Mouse (Mus musculus) heart, embryonic 16.5 days (tissue): ENCODE measurements around the gene Kpnb1. TPM values are rescaled to one million over a fixed set of nuclear protein-coding genes. Genes with fewer than 3 reads are reported as not detected.

Experiments used
- ATAC-seq: fragments of 200-750 bp; cut with Nextera tagmentation; replicated peaks from 2 replicates; pipeline ENCODE4 v1.8.0; 2017; ENCODE audit warnings: moderate number of reproducible peaks; ENCODE audit not compliant: insufficient read depth, low FRiP score; ENCODE audit errors: extremely low read depth
- H3K27ac ChIP-seq: fragments of 300-500 bp; sonication (generic); 2 replicates; pipeline ENCODE4 v1.5.1; 2014; ENCODE audit warnings: mild to moderate bottlenecking, low read length, control low read depth, moderate library complexity
- H3K27me3 ChIP-seq: fragments of 300-500 bp; sonication (generic); 2 replicates; pipeline ENCODE4 v1.6.1; 2014; ENCODE audit warnings: low read length, mixed read lengths; ENCODE audit not compliant: control insufficient read depth, insufficient read depth
- H3K36me3 ChIP-seq: fragments of 300-500 bp; sonication (generic); 2 replicates; pipeline ENCODE4 v1.6.1; 2014; ENCODE audit not compliant: control insufficient read depth, insufficient read depth
- H3K4me1 ChIP-seq: fragments of 300-500 bp; sonication (generic); 2 replicates; pipeline ENCODE4 v1.6.1; 2014; ENCODE audit warnings: low read length, mixed read lengths; ENCODE audit not compliant: control insufficient read depth, insufficient read depth
- H3K4me2 ChIP-seq: fragments of 300-500 bp; sonication (generic); 2 replicates; pipeline ENCODE4 v1.6.1; 2014; ENCODE audit warnings: low read depth, mild to moderate bottlenecking, control low read depth, low read length
- H3K4me3 ChIP-seq: fragments of 300-500 bp; sonication (generic); 2 replicates; pipeline ENCODE4 v1.5.1; 2014; ENCODE audit warnings: mild to moderate bottlenecking, control low read depth, low read length
- H3K9ac ChIP-seq: fragments of 300-500 bp; sonication (generic); 2 replicates; pipeline ENCODE4 v1.6.1; 2014; ENCODE audit warnings: low read length, control low read depth
- H3K9me3 ChIP-seq: fragments of 300-500 bp; sonication (generic); replicated peaks from 2 replicates; pipeline ENCODE4 v1.6.1; 2016; ENCODE audit warnings: low read length; ENCODE audit not compliant: control insufficient read depth
- WGBS: fragments of 180-500 bp; shearing (Covaris S2); extraction: QIAGEN DNeasy Blood & Tissue Kit; methylation state at CpG from one replicate; pipeline ENCODE4 v1.1.7; 2014; 5-methylcytosine and 5-hydroxymethylcytosine counted together
- polyA plus RNA-seq: library from polyadenylated mRNA; unstranded; fragments of >200 nt; fragmentation: Nextera tagmentation; extraction: Ambion mirVana; gene quantifications from 2 replicates; pipeline ENCODE4 v1.2.1, GENCODE M21; 2015

Gene Kpnb1
- 30.1 and 31.3 TPM in 2 replicates for polyA plus RNA-seq

- peak within 1 kb of the TSS; percentile 97 for H3K9ac ChIP-seq
- ATAC-seq: peak; percentile 92
- peak within 1 kb of the TSS; percentile 94 for H3K4me2 ChIP-seq
- peak within 1 kb of the TSS; percentile 96 for H3K4me3 ChIP-seq
- no peaks in the 10 kb centered on the region for H3K9me3 ChIP-seq
- H3K36me3 ChIP-seq: peaks cover 15% of the 10 kb centered on the region
- peak within 1 kb of the TSS; percentile 99 for H3K27ac ChIP-seq
- no peaks in the 10 kb centered on the region for H3K27me3 ChIP-seq
- peaks cover 28% of the 10 kb centered on the region for H3K4me1 ChIP-seq
- WGBS: under 1% methylated on average over 99 of the region's 101 CpGs
These were observed at the start of gene Kpnb1 for GRCm38 (mm10) chr11:97187764-97188642. Gene Kpnb1 (minus strand): TSS chr11:97187881.

DNA sequence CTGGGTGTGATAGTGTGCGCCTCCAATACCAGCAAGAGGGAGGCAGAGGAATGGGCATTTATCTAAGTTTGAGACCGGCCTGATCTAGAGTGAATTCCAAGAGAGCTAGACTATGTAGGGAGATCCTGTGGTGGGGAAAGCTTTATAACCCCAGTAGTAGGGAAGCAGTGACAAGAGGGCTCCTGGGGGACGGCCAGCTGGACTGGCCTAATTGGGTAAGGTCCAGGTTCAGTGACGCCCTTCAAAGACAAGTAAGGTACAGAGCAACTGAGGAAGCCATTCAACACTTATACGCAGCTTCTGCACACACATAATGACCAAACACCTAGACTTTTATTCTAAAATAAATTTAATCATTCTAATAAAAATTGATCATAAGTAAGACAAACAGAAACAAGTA lies 44.8 kb upstream of the Kpnb1 start:
- peaks cover 58% of the 10 kb centered on the region for H3K36me3 ChIP-seq
- no peak overlapping the region for H3K27ac ChIP-seq
- H3K9me3 ChIP-seq: no peaks in the 10 kb centered on the region
- no peaks in the 10 kb centered on the region for H3K4me1 ChIP-seq
- no peaks in the 10 kb centered on the region for H3K27me3 ChIP-seq
- no peak overlapping the region for H3K4me3 ChIP-seq
- no peak overlapping the region for H3K4me2 ChIP-seq
- no peak overlapping the region for H3K9ac ChIP-seq
- no peak for ATAC-seq
- 90% methylated on average over 5 of the region's 5 CpGs for WGBS

- Histone ChIP-seq H3K27me3 (no peaks in the 10 kb centered on the region), H3K4me2 (no peak overlapping the region), H3K27ac (no peak overlapping the region), H3K9ac (no peak overlapping the region), H3K36me3 (peaks cover 52% of the 10 kb centered on the region), H3K4me1 (no peaks in the 10 kb centered on the region), H3K9me3 (no peaks in the 10 kb centered on the region), H3K4me3 (no peak overlapping the region)
- 87% methylated on average over 2 of the region's 2 CpGs for WGBS
- ATAC-seq: no peak
These were observed 41.7 kb upstream of the Kpnb1 start for GRCm38 (mm10) chr11:97229396-97229795.

GRCm38 (mm10) chr11:97228985-97229384 lies 41.3 kb upstream of the Kpnb1 start:
- H3K27ac ChIP-seq: no peak overlapping the region
- no peak overlapping the region for H3K4me3 ChIP-seq
- H3K36me3 ChIP-seq: peaks cover 50% of the 10 kb centered on the region
- no peak overlapping the region for H3K4me2 ChIP-seq
- 91% methylated on average over 7 of the region's 7 CpGs for WGBS
- H3K9me3 ChIP-seq: no peaks in the 10 kb centered on the region
- no peak for ATAC-seq
- no peak overlapping the region for H3K9ac ChIP-seq
- no peaks in the 10 kb centered on the region for H3K4me1 ChIP-seq
- no peaks in the 10 kb centered on the region for H3K27me3 ChIP-seq

DNA sequence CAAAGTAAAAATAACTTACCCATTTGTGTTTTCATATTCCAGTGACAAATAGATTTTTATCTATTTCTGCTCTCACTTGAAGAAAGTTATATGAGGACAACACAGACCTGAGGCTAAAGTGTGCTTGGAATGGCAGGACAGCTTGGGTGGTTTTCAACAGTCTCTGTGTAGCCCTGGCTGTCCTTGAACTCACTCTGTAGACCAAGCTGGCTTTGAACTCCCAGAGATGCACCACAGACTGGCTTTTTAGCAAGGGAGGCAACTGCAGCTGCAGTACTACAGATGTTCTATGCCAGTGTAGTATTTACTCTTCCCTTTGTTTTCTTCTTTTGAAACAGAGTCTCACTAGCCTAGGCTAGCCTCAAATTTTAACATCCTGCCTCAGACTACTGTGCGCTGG lies 38.5 kb upstream of the Kpnb1 start:
- H3K27me3 ChIP-seq: no peaks in the 10 kb centered on the region
- H3K36me3 ChIP-seq: peaks cover 50% of the 10 kb centered on the region
- H3K4me3 ChIP-seq: no peak overlapping the region
- H3K9ac ChIP-seq: no peak overlapping the region
- H3K4me2 ChIP-seq: no peak overlapping the region
- WGBS: 95% methylated on average over 1 of the region's 1 CpGs
- no peak overlapping the region for H3K27ac ChIP-seq
- ATAC-seq: no peak
- no peaks in the 10 kb centered on the region for H3K9me3 ChIP-seq
- H3K4me1 ChIP-seq: no peaks in the 10 kb centered on the region

- ATAC-seq: no peak
- WGBS: 70% methylated on average over 3 of the region's 3 CpGs
- H3K36me3 ChIP-seq: peaks cover 38% of the 10 kb centered on the region
These were observed 35.8 kb upstream of the Kpnb1 start for GRCm38 (mm10) chr11:97223485-97223884.

DNA sequence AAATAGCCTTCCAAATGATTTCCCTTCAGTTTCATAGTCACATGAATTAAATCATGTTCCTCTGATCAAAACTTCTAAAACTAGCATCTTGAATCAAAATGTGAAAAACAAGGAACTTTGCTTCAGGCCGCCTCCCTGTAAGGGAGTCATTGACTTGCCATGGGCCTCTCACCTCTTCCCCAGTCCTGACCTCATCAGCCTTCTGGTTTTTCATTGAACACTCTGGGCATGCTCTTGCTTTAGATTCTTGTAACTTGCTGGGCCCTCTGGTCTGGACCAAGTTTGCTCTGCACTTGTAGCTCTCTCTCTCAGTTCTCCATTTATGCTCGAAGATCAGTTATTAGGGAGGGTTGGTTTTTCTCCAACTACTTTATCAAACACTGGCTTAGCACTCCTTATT lies 33.9 kb upstream of the Kpnb1 start:
- Histone ChIP-seq H3K36me3 (peaks cover 48% of the 10 kb centered on the region), H3K9ac (no peak overlapping the region), H3K4me3 (no peak overlapping the region), H3K9me3 (no peaks in the 10 kb centered on the region), H3K27ac (no peak overlapping the region), H3K4me2 (no peak overlapping the region), H3K4me1 (peaks cover 9% of the 10 kb centered on the region), H3K27me3 (no peaks in the 10 kb centered on the region)
- WGBS: 97% methylated on average over 2 of the region's 2 CpGs
- ATAC-seq: no peak

More at GRCm38 (mm10) chr11:97223485-97223884, 35.8 kb upstream of the Kpnb1 start:
- H3K27me3 ChIP-seq: no peaks in the 10 kb centered on the region
- H3K9me3 ChIP-seq: no peaks in the 10 kb centered on the region
- no peak overlapping the region for H3K4me2 ChIP-seq
- peaks cover 9% of the 10 kb centered on the region for H3K4me1 ChIP-seq
- H3K27ac ChIP-seq: no peak overlapping the region
- no peak overlapping the region for H3K4me3 ChIP-seq
- no peak overlapping the region for H3K9ac ChIP-seq

DNA sequence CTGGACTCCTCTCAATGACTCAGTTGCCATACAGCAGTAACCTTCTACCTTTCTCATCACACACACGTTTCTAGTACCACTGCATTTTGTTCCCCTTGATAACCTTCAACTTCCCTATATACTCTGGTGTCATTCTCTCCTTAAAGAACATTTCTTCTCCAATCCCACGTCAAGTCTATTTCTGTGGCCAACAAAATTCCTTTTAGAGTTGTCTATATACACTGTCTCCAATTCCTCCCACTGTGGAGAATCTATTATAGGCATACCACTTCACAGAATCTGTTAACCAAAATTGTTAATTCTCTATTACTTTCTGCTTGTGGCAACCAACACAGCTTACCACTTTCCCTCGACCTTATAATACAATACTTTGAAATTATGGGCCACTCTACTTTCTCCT lies 32.5 kb upstream of the Kpnb1 start:
- no peak for ATAC-seq
- no peaks in the 10 kb centered on the region for H3K9me3 ChIP-seq
- WGBS: 55% methylated on average over 3 of the region's 3 CpGs
- no peak overlapping the region for H3K27ac ChIP-seq
- H3K9ac ChIP-seq: no peak overlapping the region
- H3K36me3 ChIP-seq: peaks cover 55% of the 10 kb centered on the region
- H3K4me3 ChIP-seq: no peak overlapping the region
- H3K4me1 ChIP-seq: peaks cover 9% of the 10 kb centered on the region
- H3K4me2 ChIP-seq: no peak overlapping the region
- no peaks in the 10 kb centered on the region for H3K27me3 ChIP-seq

DNA sequence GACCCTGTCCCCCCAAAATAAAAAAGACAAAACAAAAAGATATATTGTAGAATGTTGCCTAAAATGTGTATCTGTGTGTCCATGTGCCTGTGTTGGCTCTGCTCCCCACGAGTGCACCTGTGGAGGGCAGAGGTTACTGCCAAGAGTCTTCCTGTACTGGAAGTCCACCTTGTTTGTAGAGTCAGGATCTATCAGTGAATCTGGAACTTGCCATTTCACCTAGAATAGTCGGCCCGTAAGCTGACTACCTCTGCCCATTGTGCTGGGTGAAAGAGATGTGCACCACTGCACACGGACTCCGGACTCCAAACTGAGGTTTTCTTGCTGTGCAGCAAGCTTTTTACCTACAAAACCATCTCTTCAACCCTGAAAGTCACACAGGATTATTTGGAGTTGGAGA lies 26.7 kb upstream of the Kpnb1 start:
- peaks cover 74% of the 10 kb centered on the region for H3K36me3 ChIP-seq
- H3K27ac ChIP-seq: no peak overlapping the region
- H3K27me3 ChIP-seq: no peaks in the 10 kb centered on the region
- no peaks in the 10 kb centered on the region for H3K9me3 ChIP-seq
- WGBS: 96% methylated on average over 5 of the region's 5 CpGs
- H3K4me1 ChIP-seq: peaks cover under 1% of the 10 kb centered on the region
- no peak overlapping the region for H3K4me2 ChIP-seq
- no peak overlapping the region for H3K9ac ChIP-seq
- H3K4me3 ChIP-seq: no peak overlapping the region
- no peak for ATAC-seq
